Mouse (Mus musculus) embryonic facial prominence, embryonic 15.5 days (tissue): ENCODE data around the gene Sema3g. TPM values are rescaled to one million over a fixed set of nuclear protein-coding genes. Genes with fewer than 3 reads are reported as not detected.

Experiments used
- polyA plus RNA-seq: library from polyadenylated mRNA; unstranded; fragments of >200 nt; fragmentation: Nextera tagmentation; extraction: Ambion mirVana; gene quantifications from 2 replicates; pipeline ENCODE4 v1.2.1, GENCODE M21; 2015

The Sema3g gene
- polyA plus RNA-seq, 1 experiment from 2014 or later: 1.3 TPM

Other genes with a start within 250 kb of the Sema3g start
- gene Glt8d1, start 216.5 kb upstream of the Sema3g start, polyA plus RNA-seq: 71.0 and 76.6 TPM in 2 replicates
- gene Spcs1, start 216.2 kb upstream of the Sema3g start, polyA plus RNA-seq: 453 and 455 TPM in 2 replicates
- 121 and 132 TPM in 2 replicates for gene Pbrm1, start 198.7 kb upstream of the Sema3g start, polyA plus RNA-seq
- gene Gnl3, start 198.7 kb upstream of the Sema3g start, polyA plus RNA-seq: 109 and 113 TPM in 2 replicates
- gene Smim4, start 88.9 kb upstream of the Sema3g start, polyA plus RNA-seq: 61.3 and 67.3 TPM in 2 replicates
- 393 and 421 TPM in 2 replicates for gene Nt5dc2, start 86.8 kb upstream of the Sema3g start, polyA plus RNA-seq
- gene Stab1, start 49.2 kb upstream of the Sema3g start, polyA plus RNA-seq: 50.6 and 66.2 TPM in 2 replicates
- 267 and 372 TPM in 2 replicates for gene Tnnc1, start 9.5 kb upstream of the Sema3g start, polyA plus RNA-seq
- gene Nisch, start 914 bp upstream of the Sema3g start, polyA plus RNA-seq: 394 and 407 TPM in 2 replicates
- 10.1 and 12.1 TPM in 2 replicates for gene Phf7, start 33.5 kb downstream of the Sema3g start, polyA plus RNA-seq
- gene Bap1, start 33.6 kb downstream of the Sema3g start, polyA plus RNA-seq: 74.6 and 76.9 TPM in 2 replicates
- 6.0 and 7.2 TPM in 2 replicates for gene Dnah1, start 106.0 kb downstream of the Sema3g start, polyA plus RNA-seq
- 41.6 and 42.3 TPM in 2 replicates for gene Capn7, start 118.8 kb downstream of the Sema3g start, polyA plus RNA-seq
- gene Sh3bp5, start 218.2 kb downstream of the Sema3g start, polyA plus RNA-seq: 29.1 and 30.4 TPM in 2 replicates